Mouse (Mus musculus) midbrain, embryonic 13.5 days (tissue): Measurements from ENCODE around the gene Dqx1. TPM values are rescaled to one million over a fixed set of nuclear protein-coding genes. Genes with fewer than 3 reads are reported as not detected.
A peak's percentile ranks its signal among the peaks of the same experiment; 100 is the strongest.

ENCODE experiments used
- microRNA counts: library from miRNA; unstranded; fragments of <30 nt; microRNA quantifications from one replicate; lab custom pipeline; 2016
- microRNA-seq: library from miRNA; unstranded; fragments of <30 nt; microRNA quantifications from one replicate; pipeline ENCODE4, GENCODE M21; 2016
- polyA plus RNA-seq: library from polyadenylated mRNA; unstranded; fragments of >200 nt; fragmentation: Nextera tagmentation; extraction: Ambion mirVana; gene quantifications from 2 replicates; pipeline ENCODE4 v1.2.1, GENCODE M21; 2015

The Dqx1 gene
- polyA plus RNA-seq, 1 experiment from 2014 or later, result 1.00 TPM

MicroRNAs encoded within 50 kb of the gene (microRNA counts, 519-probe panel; counts per million panel counts)
- microRNA mmu-miR-3470a+mmu-miR-3470b (lab: Ali Mortazavi, UCI), result 110 counts per million, percentile 56 among the panel's probes with 10 or more counts

Small RNA genes lying within 50 kb of the gene (microRNA-seq; reads per million reads assigned to microRNA genes)
- gene Mir3470a (not detected), gene Mir7040 (not detected)

Other genes starting within 250 kb of the Dqx1 start
- gene Sema4f, start 118.1 kb upstream of the Dqx1 start, polyA plus RNA-seq, result 11.0 and 11.6 TPM in 2 replicates
- not detected in 2 replicates for gene M1ap, start 110.9 kb upstream of the Dqx1 start, polyA plus RNA-seq
- gene Dok1, start 24.4 kb upstream of the Dqx1 start, polyA plus RNA-seq, result 3.1 and 4.1 TPM in 2 replicates
- 4.7 and 6.2 TPM in 2 replicates for gene Loxl3, start 23.7 kb upstream of the Dqx1 start, polyA plus RNA-seq
- 160 and 165 TPM in 2 replicates for gene Aup1, start 3.3 kb upstream of the Dqx1 start, polyA plus RNA-seq
- gene Htra2, start 2.6 kb upstream of the Dqx1 start, polyA plus RNA-seq, result 62.4 and 65.3 TPM in 2 replicates
- not detected in 2 replicates for gene Tlx2, start 12.4 kb downstream of the Dqx1 start, polyA plus RNA-seq
- 52.6 and 53.4 TPM in 2 replicates for gene Pcgf1, start 20.0 kb downstream of the Dqx1 start, polyA plus RNA-seq
- not detected in 2 replicates for gene Lbx2, start 28.5 kb downstream of the Dqx1 start, polyA plus RNA-seq
- gene Ccdc142, start 43.8 kb downstream of the Dqx1 start, polyA plus RNA-seq, result 4.3 and 5.7 TPM in 2 replicates
- gene Gm42688, start 43.8 kb downstream of the Dqx1 start, polyA plus RNA-seq, result 3.7 and 5.0 TPM in 2 replicates
- 137 and 146 TPM in 2 replicates for gene Mrpl53, start 51.2 kb downstream of the Dqx1 start, polyA plus RNA-seq
- gene Mogs, start 57.7 kb downstream of the Dqx1 start, polyA plus RNA-seq, result 16.0 and 26.9 TPM in 2 replicates
- gene Wbp1, start 63.7 kb downstream of the Dqx1 start, polyA plus RNA-seq, result 228 and 253 TPM in 2 replicates
- gene Ino80b, start 67.6 kb downstream of the Dqx1 start, polyA plus RNA-seq, result 12.1 and 14.9 TPM in 2 replicates
- gene Rtkn, start 77.6 kb downstream of the Dqx1 start, polyA plus RNA-seq, result 16.5 and 18.8 TPM in 2 replicates
- 16.1 and 19.2 TPM in 2 replicates for gene Wdr54, start 98.6 kb downstream of the Dqx1 start, polyA plus RNA-seq
- 3.0 and 3.3 TPM in 2 replicates for gene 1700003E16Rik, start 98.6 kb downstream of the Dqx1 start, polyA plus RNA-seq
- gene Dctn1, start 108.1 kb downstream of the Dqx1 start, polyA plus RNA-seq, result 127 and 140 TPM in 2 replicates
- 0.22 and 0.48 TPM in 2 replicates for gene Slc4a5, start 162.0 kb downstream of the Dqx1 start, polyA plus RNA-seq